Mouse (Mus musculus) layer of hippocampus, postnatal 25 days (tissue): ENCODE data around the gene Myo18b. TPM values are rescaled to one million over a fixed set of nuclear protein-coding genes. Genes with fewer than 3 reads are reported as not detected.
A peak's percentile ranks its signal among the peaks of the same experiment; 100 is the strongest.

ENCODE experiments used
- DNase-seq, 2 experiments: peaks; one replicate each; pipeline ENCODE4 v3.0.0; 2022; ENCODE audit warnings: mixed read lengths in 2 of 2, low spot score in 1 of 2; ENCODE audit errors: extremely low spot score in 1 of 2
- total RNA-seq, 2 experiments: library from RNA; stranded (reverse); gene quantifications; 2 replicates each; pipeline ENCODE4 v1.2.3; 2021

Gene Myo18b
- total RNA-seq, 2 experiments from 2014 or later: 1.0 to 1.7 TPM

DNA sequence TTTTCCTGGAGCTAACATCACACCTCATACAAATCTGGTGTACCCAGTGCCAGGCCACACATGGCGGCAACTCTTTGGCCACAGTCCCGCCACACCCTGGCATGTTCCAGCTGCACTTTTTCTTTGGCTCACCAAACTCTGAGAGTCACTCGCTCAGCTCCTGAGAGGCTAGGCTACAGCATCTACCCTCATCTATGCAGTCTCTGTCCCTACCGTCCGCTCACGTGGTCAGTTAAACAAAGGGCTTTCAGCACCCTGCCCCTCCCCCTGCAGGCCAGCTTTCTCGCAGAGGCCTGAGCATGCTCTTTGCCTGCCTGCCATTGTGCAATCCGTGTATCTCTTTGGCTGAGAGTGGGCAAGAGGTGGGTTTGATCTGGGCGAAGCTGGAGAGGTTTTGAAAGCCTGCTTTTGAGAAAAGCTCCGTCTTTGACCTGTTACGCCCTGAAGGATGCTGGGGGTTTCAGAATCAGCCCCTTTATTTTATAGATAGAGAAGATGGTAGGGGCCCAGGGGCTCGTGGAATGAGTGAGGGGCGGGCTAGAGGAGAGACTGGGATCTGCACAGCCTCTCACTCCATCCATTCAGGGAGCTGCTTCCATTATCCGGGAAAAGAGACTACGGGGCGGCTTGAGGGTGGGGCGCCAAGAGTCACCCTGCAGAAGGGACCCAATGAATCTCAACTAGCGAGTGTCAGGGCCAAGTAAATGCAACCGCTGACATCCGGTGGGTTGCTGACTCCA lies 252.5 kb downstream of the Myo18b start:
- DNase-seq: no peak

DNA sequence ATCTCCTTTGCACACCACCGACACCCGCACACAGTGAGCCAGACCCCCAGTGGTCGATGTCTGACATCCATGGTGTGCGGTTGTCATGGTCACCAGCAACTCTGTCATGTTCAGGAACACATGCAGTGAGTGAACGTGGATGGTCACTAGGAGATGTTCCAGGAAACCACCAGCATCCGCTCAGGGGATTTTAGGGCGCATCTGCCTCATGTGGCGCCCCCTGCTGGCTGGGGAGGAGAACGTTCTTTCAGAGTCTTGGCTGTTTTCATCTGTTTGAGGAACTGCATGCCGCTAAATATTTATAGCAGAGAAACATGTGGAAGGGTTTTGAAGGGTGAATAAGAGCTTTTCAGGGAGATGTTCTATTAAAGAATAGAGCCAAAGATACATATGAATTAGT lies 253.4 kb downstream of the Myo18b start:
- peak in 1 of 2 experiments; percentile 62 for DNase-seq

DNA sequence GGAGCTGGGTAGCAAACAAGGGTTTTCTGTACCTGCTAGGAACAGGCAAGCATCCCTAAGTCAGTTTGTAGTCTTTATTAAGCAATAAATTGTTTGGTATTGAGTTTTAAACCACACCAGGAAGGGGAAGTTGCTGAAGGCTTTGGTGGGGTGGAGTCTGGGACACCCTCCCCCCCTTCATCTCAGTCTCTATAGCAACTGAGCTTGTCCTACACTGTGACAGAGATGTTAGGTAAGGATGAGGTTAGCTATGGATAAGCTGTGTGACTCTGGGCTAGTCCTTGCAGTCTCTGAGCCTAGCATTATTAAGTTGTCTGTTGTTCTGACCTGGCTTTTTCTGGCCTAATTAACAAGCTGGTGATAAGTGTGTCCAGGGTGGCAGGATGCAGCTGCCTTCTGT lies 254.4 kb downstream of the Myo18b start:
- no peak for DNase-seq

DNA sequence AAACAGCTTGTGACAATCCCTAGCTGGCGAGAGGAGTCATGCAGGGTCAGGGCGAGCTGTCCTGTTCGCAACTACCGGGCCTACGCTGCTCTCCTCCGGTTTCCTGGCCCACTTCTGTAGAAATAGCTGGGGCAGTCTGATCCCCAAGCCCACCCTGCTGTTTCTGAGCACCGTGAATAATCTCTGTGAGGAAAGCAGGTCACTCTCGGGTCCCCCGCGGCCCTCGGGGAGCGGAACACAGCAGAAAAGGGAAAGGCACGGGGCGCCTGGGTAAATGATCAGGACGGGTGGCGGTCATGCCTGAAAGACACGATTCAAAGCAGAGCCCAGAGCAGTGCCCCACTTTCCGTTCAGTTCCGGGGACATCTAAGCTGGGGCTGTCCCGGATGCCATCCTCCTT lies 255.0 kb downstream of the Myo18b start:
- no peak for DNase-seq

DNA sequence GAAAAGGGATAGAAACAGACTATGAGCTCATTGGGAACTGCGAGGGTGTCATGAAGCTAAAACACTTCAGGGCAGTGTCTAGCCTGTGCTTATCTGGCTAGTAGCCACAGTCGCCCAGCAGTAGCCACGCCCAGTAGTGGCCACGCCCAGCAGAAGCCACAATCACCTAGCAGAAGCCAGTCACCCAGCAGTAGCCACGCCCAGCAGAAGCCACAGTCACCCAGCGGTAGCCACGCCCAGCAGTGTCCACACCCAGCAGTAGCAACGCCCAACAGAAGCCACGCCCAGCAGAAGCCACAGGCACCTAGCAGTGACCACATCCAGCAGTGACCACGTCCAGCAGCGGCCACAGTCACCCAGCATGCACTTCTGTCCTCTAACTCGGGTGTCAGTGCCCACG lies 255.5 kb downstream of the Myo18b start:
- no peak for DNase-seq

Other genes starting within 250 kb of the Myo18b start
- gene Grk3, start 119.4 kb upstream of the Myo18b start, total RNA-seq: 10 to 100 TPM; 64.7 to 74.9 TPM
- gene Crybb2, start 173.8 kb upstream of the Myo18b start, total RNA-seq: not detected
- gene Crybb3, start 185.2 kb upstream of the Myo18b start, total RNA-seq: 1 to 10 TPM; 1.5 to 2.8 TPM